Mouse (Mus musculus) heart, postnatal 25 days (tissue): ENCODE measurements at regions not wholly inside any gene's neighbourhood (a gene's known extent, or its start where the extent isn't known, plus 50 kb on each side); places are given as distances from the start of the nearest gene placed in this dataset.
A peak's percentile ranks its signal among the peaks of the same experiment; 100 is the strongest.

ENCODE experiments used
- DNase-seq: peaks from one replicate; pipeline ENCODE4 v3.0.0; 2022; ENCODE audit warnings: low spot score
- intact Hi-C: fragments of 180-260 bp; cut with DNase I; formaldehyde crosslinking; loops from one replicate; pipeline ENCODE4 v1.15.1; 2025

- DNase-seq: no peak
- intact Hi-C loops: no loop called here
These were observed 515.9 kb downstream of the Tns3 start for GRCm38 (mm10) chr11:8148485-8148825.

- intact Hi-C loops: no loop called here
- no peak for DNase-seq
These were observed 516.4 kb downstream of the Tns3 start for GRCm38 (mm10) chr11:8147790-8148484.

GRCm38 (mm10) chr11:8137366-8137765, 527.0 kb downstream of the Tns3 start:
- intact Hi-C loops: loop anchor here (10.0 kb wide), 3 partner anchors 107 to 923 kb away; partner anchors contain the start of gene Igfbp3
- DNase-seq: no peak

GRCm38 (mm10) chr11:8136666-8137065, 527.7 kb downstream of the Tns3 start:
- intact Hi-C loops: loop anchor here (10.0 kb wide), 3 partner anchors 108 to 922 kb away; partner anchors contain the start of gene Igfbp3
- DNase-seq: no peak

- intact Hi-C loops: no loop called here
- peak; percentile 16 for DNase-seq
These were observed 555.0 kb downstream of the Tns3 start for GRCm38 (mm10) chr11:8109286-8109685.

- no peak for DNase-seq
- intact Hi-C loops: no loop called here
These were observed 563.2 kb downstream of the Tns3 start for GRCm38 (mm10) chr11:8101091-8101490.

GRCm38 (mm10) chr11:8084328-8084727, 580.0 kb downstream of the Tns3 start:
- intact Hi-C loops: no loop called here
- no peak for DNase-seq

- intact Hi-C loops: no loop called here
- DNase-seq: no peak
These were observed 581.5 kb downstream of the Tns3 start for GRCm38 (mm10) chr11:8082811-8083210.

- intact Hi-C loops: no loop called here
- DNase-seq: no peak
These were observed 591.0 kb downstream of the Tns3 start for GRCm38 (mm10) chr11:8073321-8073720.

GRCm38 (mm10) chr11:8068873-8069272, 595.5 kb downstream of the Tns3 start:
- intact Hi-C loops: no loop called here
- no peak for DNase-seq

- intact Hi-C loops: no loop called here
- DNase-seq: no peak
These were observed 597.0 kb downstream of the Tns3 start for GRCm38 (mm10) chr11:8067330-8067729.

GRCm38 (mm10) chr11:8065811-8066210, 598.5 kb downstream of the Tns3 start:
- DNase-seq: no peak
- intact Hi-C loops: no loop called here

- intact Hi-C loops: no loop called here
- DNase-seq: no peak
These were observed 599.2 kb downstream of the Tns3 start for GRCm38 (mm10) chr11:8065086-8065485.

- intact Hi-C loops: no loop called here
These were observed 602.3 kb downstream of the Tns3 start for GRCm38 (mm10) chr11:8061989-8062388.

GRCm38 (mm10) chr11:8061573-8061972, 602.8 kb downstream of the Tns3 start:
- no peak for DNase-seq
- intact Hi-C loops: no loop called here

More at GRCm38 (mm10) chr11:8061989-8062388, 602.3 kb downstream of the Tns3 start:
- no peak for DNase-seq

- no peak for DNase-seq
- intact Hi-C loops: no loop called here
These were observed 612.8 kb downstream of the Tns3 start for GRCm38 (mm10) chr11:8051499-8051898.

GRCm38 (mm10) chr11:8045086-8045485, 619.2 kb downstream of the Tns3 start:
- intact Hi-C loops: no loop called here
- no peak for DNase-seq

GRCm38 (mm10) chr11:8030119-8030518, 634.2 kb downstream of the Tns3 start:
- intact Hi-C loops: no loop called here
- no peak for DNase-seq

- intact Hi-C loops: no loop called here
These were observed 656.5 kb downstream of the Tns3 start for GRCm38 (mm10) chr11:8007801-8008200.

GRCm38 (mm10) chr11:7981031-7981430, 683.3 kb downstream of the Tns3 start:
- DNase-seq: no peak
- intact Hi-C loops: no loop called here

More at GRCm38 (mm10) chr11:8007801-8008200, 656.5 kb downstream of the Tns3 start:
- no peak for DNase-seq

GRCm38 (mm10) chr11:7975845-7976244, 688.5 kb downstream of the Tns3 start:
- intact Hi-C loops: no loop called here
- DNase-seq: no peak

GRCm38 (mm10) chr11:7949931-7950330, 714.4 kb downstream of the Tns3 start:
- no peak for DNase-seq
- intact Hi-C loops: no loop called here
